Mouse (Mus musculus): ENCODE results near the gene Nufip2. TPM values are rescaled to one million over a fixed set of nuclear protein-coding genes. Genes with fewer than 3 reads are reported as not detected.

Gene Nufip2
- total and polyA plus RNA-seq, 3 experiments, result 22.3 to 113 (median 94.0) TPM

DNA sequence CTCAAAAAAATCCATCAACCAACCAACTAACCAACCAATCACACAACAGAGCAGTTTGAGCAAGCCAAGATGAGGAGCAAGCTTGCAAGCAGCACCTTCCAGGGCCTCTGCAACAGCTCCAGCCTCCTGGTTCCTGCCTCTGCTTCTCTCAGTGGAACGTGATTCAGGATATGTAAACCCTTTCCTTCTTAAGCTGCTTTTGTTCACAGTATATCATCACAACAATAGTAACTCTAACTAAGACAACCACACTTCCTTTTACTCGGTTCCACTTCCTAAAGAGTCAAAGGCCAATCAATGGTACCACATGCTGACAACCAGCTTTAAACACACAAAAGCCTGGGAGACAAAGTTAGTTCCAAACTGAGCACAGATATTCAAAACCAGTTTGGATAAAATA is 5.9 kb upstream of the Nufip2 start:
- no peak for ATAC-seq (ENCODE audit: extremely low read depth, insufficient number of reproducible peaks, low FRiP score, poor library complexity, severe bottlenecking)

DNA sequence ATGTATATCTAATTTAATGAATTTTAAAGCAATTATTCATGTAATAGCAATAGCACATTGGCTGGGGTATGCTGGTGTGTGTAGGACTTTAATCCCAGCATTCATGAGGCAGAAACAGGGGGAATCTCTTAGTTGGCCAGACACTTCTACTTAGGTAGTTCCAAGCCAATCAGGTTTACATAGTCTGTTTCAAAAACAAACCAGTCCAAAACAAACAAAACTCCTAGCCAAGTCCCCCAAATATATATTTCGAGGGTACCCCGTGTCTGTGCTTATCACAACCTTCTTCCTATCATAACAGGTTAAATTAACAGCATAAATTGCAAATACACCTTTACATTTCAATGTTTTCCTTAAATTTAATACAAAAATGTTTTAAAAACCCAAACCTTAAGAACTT is 1.1 kb upstream of the Nufip2 start:
- Histone ChIP-seq H3K9me3 (replicated peaks) (no peaks in the 10 kb centered on the region), H3K4me1 (ENCODE audit: insufficient read depth, low read depth, low read length) (peaks cover 20% of the 10 kb centered on the region), H3K4me3 (ENCODE audit: low read depth, low read length) (no peak overlapping the region), H3K27me3 (ENCODE audit: insufficient read depth, low read length) (no peaks in the 10 kb centered on the region), H3K36me3 (replicated peaks) (peaks cover 11% of the 10 kb centered on the region)
- TF ChIP-seq POLR2AphosphoS5 (IDR thresholded peaks at IDR 0.05; ENCODE audit: insufficient replicate concordance, low read depth, low read length), result no peak
- TF ChIP-seq TAL1 (conservative IDR thresholded peaks at IDR 0.05; ENCODE audit: low read depth, low read length), result no peak
- TF ChIP-seq GATA2 (IDR thresholded peaks at IDR 0.05; ENCODE audit: borderline replicate concordance, low read depth, low read length), result no peak
- TF ChIP-seq CTCF (IDR thresholded peaks at IDR 0.05; ENCODE audit: low read depth, low read length), result no peak
- no peak for DNase-seq (ENCODE audit: low spot score)
- no peak for ATAC-seq (ENCODE audit: extremely low read depth, insufficient number of reproducible peaks, low FRiP score, poor library complexity, severe bottlenecking)

More for the DNA sequence above, 5.9 kb upstream of the Nufip2 start:
- no peak overlapping the region for H3K4me3 ChIP-seq (ENCODE audit: low read depth, low read length)
- no peak for DNase-seq (ENCODE audit: low spot score)
- TF ChIP-seq POLR2AphosphoS5 (IDR thresholded peaks at IDR 0.05; ENCODE audit: insufficient replicate concordance, low read depth, low read length), result no peak
- no peak for TF ChIP-seq CTCF (IDR thresholded peaks at IDR 0.05; ENCODE audit: low read depth, low read length)
- no peak for TF ChIP-seq GATA1 (IDR thresholded peaks at IDR 0.05; ENCODE audit: borderline replicate concordance, low read length)
- TF ChIP-seq GATA2 (IDR thresholded peaks at IDR 0.05; ENCODE audit: borderline replicate concordance, low read depth, low read length), result no peak
- no peak for TF ChIP-seq TAL1 (conservative IDR thresholded peaks at IDR 0.05; ENCODE audit: low read depth, low read length)
- no peaks in the 10 kb centered on the region for H3K9me3 ChIP-seq (replicated peaks)
- H3K4me1 ChIP-seq (ENCODE audit: insufficient read depth, low read depth, low read length), result peaks cover 10% of the 10 kb centered on the region; the same call in 1 of the 2 replicates
- H3K27me3 ChIP-seq (ENCODE audit: insufficient read depth, low read length), result no peaks in the 10 kb centered on the region
- H3K36me3 ChIP-seq (replicated peaks), result no peaks in the 10 kb centered on the region

GRCm38 (mm10) chr11:77686346-77686840 is 438 bp downstream of the Nufip2 start:
- DNase-seq (ENCODE audit: low spot score) (peak; percentile 35), ATAC-seq (ENCODE audit: extremely low read depth, insufficient number of reproducible peaks, low FRiP score, poor library complexity, severe bottlenecking) (no peak)
- Histone ChIP-seq H3K4me1 (ENCODE audit: insufficient read depth, low read depth, low read length) (peaks cover 29% of the 10 kb centered on the region), H3K27me3 (ENCODE audit: insufficient read depth, low read length) (no peaks in the 10 kb centered on the region), H3K9me3 (replicated peaks) (no peaks in the 10 kb centered on the region), H3K4me3 (ENCODE audit: low read depth, low read length) (peak overlapping the region; percentile 92), H3K36me3 (replicated peaks) (peaks cover 26% of the 10 kb centered on the region)
- TF ChIP-seq GATA2 (IDR thresholded peaks at IDR 0.05; ENCODE audit: borderline replicate concordance, low read depth, low read length), result no peak

- no peaks in the 10 kb centered on the region for H3K27me3 ChIP-seq (ENCODE audit: insufficient read depth, low read length)
- H3K4me3 ChIP-seq (ENCODE audit: low read depth, low read length), result peak overlapping the region; percentile 92
- DNase-seq (ENCODE audit: low spot score) (peak; percentile 62), ATAC-seq (ENCODE audit: extremely low read depth, insufficient number of reproducible peaks, low FRiP score, poor library complexity, severe bottlenecking) (no peak)
- peaks cover 32% of the 10 kb centered on the region for H3K36me3 ChIP-seq (replicated peaks)
- H3K9me3 ChIP-seq (replicated peaks), result no peaks in the 10 kb centered on the region
- no peak for TF ChIP-seq POLR2AphosphoS5 (IDR thresholded peaks at IDR 0.05; ENCODE audit: insufficient replicate concordance, low read depth, low read length)
- H3K4me1 ChIP-seq (ENCODE audit: insufficient read depth, low read depth, low read length), result peaks cover 35% of the 10 kb centered on the region
Observed at GRCm38 (mm10) chr11:77686841-77687540, 1.0 kb downstream of the Nufip2 start.

DNA sequence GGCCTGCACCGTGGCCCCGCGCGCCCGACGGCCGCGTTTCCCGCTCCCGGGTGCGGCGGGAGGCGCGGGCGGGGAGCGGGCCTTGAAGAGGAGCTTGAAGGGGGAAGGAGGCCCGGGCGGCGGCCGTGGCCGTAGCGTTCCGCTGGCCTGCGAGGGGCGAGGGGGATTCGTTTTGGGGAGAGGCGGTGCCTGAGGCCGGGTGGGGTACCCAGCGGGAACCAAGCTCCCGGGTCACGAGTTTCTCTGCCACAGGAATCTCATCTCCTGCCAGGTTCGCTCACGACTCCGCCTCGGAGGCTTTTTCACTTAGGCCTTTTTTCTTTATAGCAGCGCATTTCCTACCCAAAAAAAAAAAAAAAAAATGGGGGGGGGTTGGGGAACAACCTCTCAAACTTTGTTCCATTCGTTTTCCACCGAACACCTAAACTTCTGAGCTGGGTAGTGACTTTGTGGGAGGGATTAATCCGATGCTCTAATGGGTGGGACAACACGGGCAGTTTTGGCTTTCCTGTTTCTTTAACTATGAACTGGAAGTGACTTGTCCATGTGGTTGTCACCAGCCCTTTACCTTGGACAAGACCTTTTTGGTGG is 1.7 kb downstream of the Nufip2 start:
- DNase-seq (ENCODE audit: low spot score), result peak; percentile 40
- Histone ChIP-seq H3K27me3 (ENCODE audit: insufficient read depth, low read length) (no peaks in the 10 kb centered on the region), H3K4me3 (ENCODE audit: low read depth, low read length) (peak overlapping the region; percentile 92), H3K36me3 (replicated peaks) (peaks cover 38% of the 10 kb centered on the region), H3K4me1 (ENCODE audit: insufficient read depth, low read depth, low read length) (peaks cover 41% of the 10 kb centered on the region), H3K9me3 (replicated peaks) (no peaks in the 10 kb centered on the region)
- TF ChIP-seq TAL1 (conservative IDR thresholded peaks at IDR 0.05; ENCODE audit: low read depth, low read length) (no peak), CTCF (IDR thresholded peaks at IDR 0.05; ENCODE audit: low read depth, low read length) (no peak), POLR2AphosphoS5 (IDR thresholded peaks at IDR 0.05; ENCODE audit: insufficient replicate concordance, low read depth, low read length) (no peak), GATA1 (IDR thresholded peaks at IDR 0.05; ENCODE audit: borderline replicate concordance, low read length) (no peak), GATA2 (IDR thresholded peaks at IDR 0.05; ENCODE audit: borderline replicate concordance, low read depth, low read length) (no peak)
- no peak for ATAC-seq (ENCODE audit: extremely low read depth, insufficient number of reproducible peaks, low FRiP score, poor library complexity, severe bottlenecking)

- DNase-seq (ENCODE audit: low spot score) (no peak), ATAC-seq (ENCODE audit: extremely low read depth, insufficient number of reproducible peaks, low FRiP score, poor library complexity, severe bottlenecking) (no peak)
- TF ChIP-seq CTCF (IDR thresholded peaks at IDR 0.05; ENCODE audit: low read depth, low read length) (no peak), TAL1 (conservative IDR thresholded peaks at IDR 0.05; ENCODE audit: low read depth, low read length) (no peak), POLR2AphosphoS5 (IDR thresholded peaks at IDR 0.05; ENCODE audit: insufficient replicate concordance, low read depth, low read length) (no peak), GATA2 (IDR thresholded peaks at IDR 0.05; ENCODE audit: borderline replicate concordance, low read depth, low read length) (no peak)
- Histone ChIP-seq H3K4me3 (ENCODE audit: low read depth, low read length) (peak overlapping the region; percentile 13; the same call in 1 of the 2 replicates), H3K4me1 (ENCODE audit: insufficient read depth, low read depth, low read length) (peaks cover 54% of the 10 kb centered on the region), H3K27me3 (ENCODE audit: insufficient read depth, low read length) (no peaks in the 10 kb centered on the region), H3K9me3 (replicated peaks) (no peaks in the 10 kb centered on the region), H3K36me3 (replicated peaks) (peaks cover 79% of the 10 kb centered on the region)
Observed at GRCm38 (mm10) chr11:77693026-77693425, 7.1 kb downstream of the Nufip2 start.

Measured in G1E (cell line).